Mouse (Mus musculus) C2C12 (cell line): ENCODE data around the gene Eef1a2.

Source experiments
- CEBPB ChIP-seq: IDR thresholded peaks from one replicate; pipeline ENCODE4 v1.6.1; 2011; ENCODE audit warnings: low read depth, mild to moderate bottlenecking, control low read depth, moderate library complexity
- CTCF ChIP-seq: IDR thresholded peaks from one replicate; pipeline ENCODE4 v1.5.1; 2011; ENCODE audit not compliant: control insufficient read depth, insufficient read depth, insufficient read length
- FOSL1 ChIP-seq: IDR thresholded peaks from one replicate; pipeline ENCODE4 v1.8.0; 2011; ENCODE audit warnings: mild to moderate bottlenecking, low read length; ENCODE audit not compliant: poor library complexity, insufficient read depth, severe bottlenecking
- MAX ChIP-seq: IDR thresholded peaks from one replicate; pipeline ENCODE4 v1.6.1; 2011; ENCODE audit warnings: mild to moderate bottlenecking, control low read depth
- MYOD1 ChIP-seq: IDR thresholded peaks from one replicate; pipeline ENCODE4 v1.6.1; 2011; ENCODE audit warnings: low read depth; ENCODE audit not compliant: control insufficient read depth, insufficient read length
- MYOG ChIP-seq: IDR thresholded peaks from one replicate; pipeline ENCODE4 v1.6.1; 2011; ENCODE audit not compliant: control insufficient read depth, insufficient read length; ENCODE audit errors: extremely low read depth
- USF1 ChIP-seq: IDR thresholded peaks from one replicate; pipeline ENCODE4 v1.6.1; 2011; ENCODE audit warnings: low read depth, mild to moderate bottlenecking, control low read depth, moderate library complexity

DNA sequence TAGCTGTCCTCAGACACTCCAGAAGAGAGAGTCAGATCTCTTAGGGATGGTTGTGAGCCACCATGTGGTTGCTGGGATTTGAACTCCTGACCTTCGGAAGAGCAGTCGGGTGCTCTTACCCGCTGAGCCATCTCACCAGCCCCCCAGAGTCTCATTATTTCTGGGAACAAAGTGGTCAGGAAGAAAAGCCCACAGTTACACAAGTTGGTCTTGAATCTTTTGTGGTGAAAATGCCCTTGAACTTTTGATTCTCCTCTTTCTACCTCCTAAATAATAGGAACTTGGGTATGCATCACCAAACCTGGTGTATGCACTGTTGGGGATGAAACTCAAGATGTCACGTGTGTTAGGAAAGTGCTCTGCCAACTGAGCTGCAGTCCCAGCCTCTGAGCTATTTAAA is 35.1 kb upstream of the Eef1a2 start:
- TF ChIP-seq CTCF, result no peak
- TF ChIP-seq FOSL1, result no peak
- TF ChIP-seq CEBPB, result no peak
- no peak for TF ChIP-seq MYOG
- TF ChIP-seq MYOD1, result no peak
- no peak for TF ChIP-seq USF1
- TF ChIP-seq MAX, result no peak
